Mouse (Mus musculus): ENCODE results near the gene Slc10a3. TPM values are rescaled to one million over a fixed set of nuclear protein-coding genes. Genes with fewer than 3 reads are reported as not detected.

Slc10a3 gene
- polyA plus RNA-seq, 1 experiment from 2014 or later, result 8.5 TPM

Other genes starting within 250 kb of the Slc10a3 start
- gene Opn1mw, start 245.9 kb downstream of the Slc10a3 start, polyA plus RNA-seq (2014; fragmentation: Nextera tagmentation; extraction: Ambion mirVana), result not detected in 2 replicates
- 15.3 and 17.1 TPM in 2 replicates for gene Mecp2, start 238.0 kb downstream of the Slc10a3 start, polyA plus RNA-seq (2014; fragmentation: Nextera tagmentation; extraction: Ambion mirVana)
- gene Tex28, start 205.5 kb downstream of the Slc10a3 start, polyA plus RNA-seq (2014; fragmentation: Nextera tagmentation; extraction: Ambion mirVana), result not detected in 2 replicates
- gene Tktl1, start 196.1 kb downstream of the Slc10a3 start, polyA plus RNA-seq (2014; fragmentation: Nextera tagmentation; extraction: Ambion mirVana), result not detected in 2 replicates
- 178 and 185 TPM in 2 replicates for gene Flna, start 123.5 kb downstream of the Slc10a3 start, polyA plus RNA-seq (2014; fragmentation: Nextera tagmentation; extraction: Ambion mirVana)
- gene Emd, start 118.7 kb downstream of the Slc10a3 start, polyA plus RNA-seq (2014; fragmentation: Nextera tagmentation; extraction: Ambion mirVana), result 24.3 and 25.2 TPM in 2 replicates
- 661 and 713 TPM in 2 replicates for gene Rpl10, start 102.5 kb downstream of the Slc10a3 start, polyA plus RNA-seq (2014; fragmentation: Nextera tagmentation; extraction: Ambion mirVana)
- gene Taz, start 91.4 kb downstream of the Slc10a3 start, polyA plus RNA-seq (2014; fragmentation: Nextera tagmentation; extraction: Ambion mirVana), result 57.9 and 60.9 TPM in 2 replicates
- gene Dnase1l1, start 91.0 kb downstream of the Slc10a3 start, polyA plus RNA-seq (2014; fragmentation: Nextera tagmentation; extraction: Ambion mirVana), result 4.3 and 4.4 TPM in 2 replicates
- gene Atp6ap1, start 76.3 kb downstream of the Slc10a3 start, polyA plus RNA-seq (2014; fragmentation: Nextera tagmentation; extraction: Ambion mirVana), result 101 and 106 TPM in 2 replicates
- 430 and 451 TPM in 2 replicates for gene Gdi1, start 68.4 kb downstream of the Slc10a3 start, polyA plus RNA-seq (2014; fragmentation: Nextera tagmentation; extraction: Ambion mirVana)
- 58.1 and 59.2 TPM in 2 replicates for gene Fam50a, start 60.3 kb downstream of the Slc10a3 start, polyA plus RNA-seq (2014; fragmentation: Nextera tagmentation; extraction: Ambion mirVana)
- gene Plxna3, start 44.3 kb downstream of the Slc10a3 start, polyA plus RNA-seq (2014; fragmentation: Nextera tagmentation; extraction: Ambion mirVana), result 13.7 and 19.8 TPM in 2 replicates
- gene Lage3, start 19.7 kb downstream of the Slc10a3 start, polyA plus RNA-seq (2014; fragmentation: Nextera tagmentation; extraction: Ambion mirVana), result 110 and 118 TPM in 2 replicates
- 74.3 and 76.5 TPM in 2 replicates for gene Ubl4a, start 131 bp downstream of the Slc10a3 start, polyA plus RNA-seq (2014; fragmentation: Nextera tagmentation; extraction: Ambion mirVana)
- gene Fam3a, start 19.9 kb upstream of the Slc10a3 start, polyA plus RNA-seq (2014; fragmentation: Nextera tagmentation; extraction: Ambion mirVana), result 26.2 and 27.3 TPM in 2 replicates
- gene Ikbkg, start 19.9 kb upstream of the Slc10a3 start, polyA plus RNA-seq (2014; fragmentation: Nextera tagmentation; extraction: Ambion mirVana), result 22.8 and 24.8 TPM in 2 replicates
- 56.2 and 56.4 TPM in 2 replicates for gene G6pdx, start 55.8 kb upstream of the Slc10a3 start, polyA plus RNA-seq (2014; fragmentation: Nextera tagmentation; extraction: Ambion mirVana)
- gene Gm6880, start 108.0 kb upstream of the Slc10a3 start, polyA plus RNA-seq (2014; fragmentation: Nextera tagmentation; extraction: Ambion mirVana), result 0.61 TPM in 1 of 2 replicates, not detected in the other
- gene Olfr1326-ps1, start 201.5 kb upstream of the Slc10a3 start, polyA plus RNA-seq (2014; fragmentation: Nextera tagmentation; extraction: Ambion mirVana), result not detected in 2 replicates
- not detected in 2 replicates for gene Olfr1325, start 219.3 kb upstream of the Slc10a3 start, polyA plus RNA-seq (2014; fragmentation: Nextera tagmentation; extraction: Ambion mirVana)